Mouse (Mus musculus) forebrain, embryonic 11.5 days (tissue): ENCODE measurements around the gene Gprin3. TPM values are rescaled to one million over a fixed set of nuclear protein-coding genes. Genes with fewer than 3 reads are reported as not detected.
"Not testable (repeated sequence)": the region's sequence is repeated elsewhere in the genome, so short reads cannot be mapped to it uniquely, and the experiment has no call there.

Experiments
- ATAC-seq: fragments of 200-750 bp; cut with Nextera tagmentation; replicated peaks from 2 replicates; pipeline ENCODE4 v1.8.0; 2017; ENCODE audit warnings: moderate TSS enrichment; ENCODE audit not compliant: low FRiP score
- DNase-seq: peaks from one replicate; pipeline ENCODE4 v3.0.0-alpha.2; 2017; ENCODE audit warnings: low spot score
- H3K27ac ChIP-seq: fragments of 300-500 bp; sonication (generic); 2 replicates; pipeline ENCODE4 v1.5.1; 2014; ENCODE audit warnings: low read depth, low read length
- H3K27me3 ChIP-seq: fragments of 300-500 bp; sonication (generic); 2 replicates; pipeline ENCODE4 v1.6.1; 2014; ENCODE audit warnings: mild to moderate bottlenecking, low read length, mixed read lengths; ENCODE audit not compliant: control insufficient read depth, insufficient read depth
- H3K36me3 ChIP-seq: fragments of 300-500 bp; sonication (generic); 2 replicates; pipeline ENCODE4 v1.6.1; 2014; ENCODE audit warnings: mild to moderate bottlenecking, low read length, moderate library complexity, mixed read lengths; ENCODE audit not compliant: control insufficient read depth, insufficient read depth
- H3K4me1 ChIP-seq: fragments of 300-500 bp; sonication (generic); replicated peaks from 2 replicates; pipeline ENCODE4 v1.6.1; 2014; ENCODE audit warnings: low read length, mixed read lengths; ENCODE audit not compliant: control insufficient read depth, insufficient read depth
- H3K4me2 ChIP-seq: fragments of 300-500 bp; sonication (generic); 2 replicates; pipeline ENCODE4 v1.6.1; 2014; ENCODE audit warnings: low read depth, mild to moderate bottlenecking, low read length, moderate library complexity, mixed read lengths; ENCODE audit not compliant: severe bottlenecking
- H3K4me3 ChIP-seq: fragments of 300-500 bp; sonication (generic); 2 replicates; pipeline ENCODE4 v1.5.1; 2014; ENCODE audit warnings: low read depth, low read length
- H3K9ac ChIP-seq: fragments of 300-500 bp; sonication (generic); 2 replicates; pipeline ENCODE4 v1.6.1; 2014; ENCODE audit warnings: low read length
- H3K9me3 ChIP-seq: fragments of 300-500 bp; sonication (generic); 2 replicates; pipeline ENCODE4 v1.6.1; 2016; ENCODE audit warnings: low read length, mixed read lengths; ENCODE audit not compliant: control insufficient read depth
- WGBS: fragments of 180-500 bp; shearing (Covaris S2); extraction: QIAGEN DNeasy Blood & Tissue Kit; methylation state at CpG from one replicate; pipeline ENCODE4 v1.1.7; 2014; 5-methylcytosine and 5-hydroxymethylcytosine counted together
- polyA plus RNA-seq: library from polyadenylated mRNA; unstranded; fragments of >200 nt; fragmentation: Nextera tagmentation; extraction: Ambion mirVana; gene quantifications from 2 replicates; pipeline ENCODE4 v1.2.1, GENCODE M21; 2014

Gprin3 gene
- polyA plus RNA-seq, 1 experiment from 2014 or later: 0.16 TPM

DNA sequence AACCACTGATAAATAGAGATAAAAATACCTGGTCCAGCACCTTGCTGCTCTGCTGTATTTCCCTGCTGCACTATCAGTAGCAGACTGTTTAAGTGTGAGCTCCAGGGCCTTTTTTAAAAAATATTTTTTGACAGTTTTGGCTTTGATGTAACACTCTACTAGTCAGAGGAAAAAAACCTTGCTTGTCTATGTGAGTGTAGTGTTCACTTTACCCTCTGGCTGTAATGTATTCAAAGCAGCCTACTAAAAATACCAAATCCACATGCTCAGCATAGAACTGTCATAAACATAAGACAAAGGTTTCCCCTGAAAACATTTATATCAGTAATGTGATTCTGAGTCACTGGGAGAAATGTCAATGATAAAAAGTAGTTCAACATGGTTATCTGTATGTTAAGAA is 111.0 kb downstream of the Gprin3 start:
- Histone ChIP-seq H3K9ac (no peak overlapping the region), H3K4me2 (no peak overlapping the region), H3K9me3 (no peaks in the 10 kb centered on the region), H3K27me3 (no peaks in the 10 kb centered on the region), H3K4me1 (no peaks in the 10 kb centered on the region), H3K27ac (no peak overlapping the region), H3K36me3 (no peaks in the 10 kb centered on the region), H3K4me3 (no peak overlapping the region)
- DNase-seq (no peak), ATAC-seq (no peak)

DNA sequence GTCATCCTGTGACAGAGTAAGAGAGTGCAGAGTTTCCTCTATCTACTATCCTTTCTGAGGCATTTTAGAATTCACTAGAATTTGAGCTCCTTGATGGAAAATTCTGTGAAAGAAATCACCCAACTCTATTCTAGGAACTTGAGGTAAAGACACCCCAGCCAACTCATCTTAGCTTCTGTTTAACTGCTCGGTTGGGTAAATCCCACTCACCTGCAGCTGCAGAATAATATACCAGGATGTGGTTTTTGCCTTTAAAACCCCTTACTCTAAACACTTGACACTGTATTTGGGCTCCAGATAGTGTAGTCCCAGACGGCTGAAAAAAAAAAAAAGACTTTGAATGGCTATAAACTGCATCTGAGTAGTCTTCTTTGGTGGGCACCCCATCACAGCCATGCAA is 112.9 kb downstream of the Gprin3 start:
- H3K27me3 ChIP-seq: no peaks in the 10 kb centered on the region
- H3K27ac ChIP-seq: no peak overlapping the region
- H3K4me2 ChIP-seq: no peak overlapping the region
- H3K9me3 ChIP-seq: no peaks in the 10 kb centered on the region
- no peak for DNase-seq
- no peak overlapping the region for H3K4me3 ChIP-seq
- H3K36me3 ChIP-seq: no peaks in the 10 kb centered on the region
- no peaks in the 10 kb centered on the region for H3K4me1 ChIP-seq
- no peak for ATAC-seq
- no peak overlapping the region for H3K9ac ChIP-seq
- WGBS: 81% methylated on average over 2 of the region's 2 CpGs

DNA sequence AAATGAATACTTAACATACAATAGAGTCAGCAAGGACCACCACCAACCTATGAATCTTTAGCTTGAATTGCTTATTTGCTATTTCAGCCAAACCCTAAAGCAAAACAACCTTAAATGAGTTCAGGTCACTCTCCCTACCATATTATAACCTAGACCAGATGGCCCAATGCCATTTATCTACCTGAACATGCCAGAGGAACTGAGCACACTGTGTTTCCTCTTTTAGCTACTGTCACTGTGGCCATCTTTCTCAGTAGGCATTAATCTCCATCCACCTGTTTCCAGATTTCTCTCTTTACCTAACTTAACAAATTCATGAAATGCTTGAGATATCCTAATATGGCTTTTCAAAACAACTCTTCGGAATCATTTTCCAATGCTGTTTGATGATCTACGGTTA is 114.9 kb downstream of the Gprin3 start:
- H3K27me3 ChIP-seq: no peaks in the 10 kb centered on the region
- H3K4me3 ChIP-seq: no peak overlapping the region
- 94% methylated on average over 2 of the region's 2 CpGs for WGBS

DNA sequence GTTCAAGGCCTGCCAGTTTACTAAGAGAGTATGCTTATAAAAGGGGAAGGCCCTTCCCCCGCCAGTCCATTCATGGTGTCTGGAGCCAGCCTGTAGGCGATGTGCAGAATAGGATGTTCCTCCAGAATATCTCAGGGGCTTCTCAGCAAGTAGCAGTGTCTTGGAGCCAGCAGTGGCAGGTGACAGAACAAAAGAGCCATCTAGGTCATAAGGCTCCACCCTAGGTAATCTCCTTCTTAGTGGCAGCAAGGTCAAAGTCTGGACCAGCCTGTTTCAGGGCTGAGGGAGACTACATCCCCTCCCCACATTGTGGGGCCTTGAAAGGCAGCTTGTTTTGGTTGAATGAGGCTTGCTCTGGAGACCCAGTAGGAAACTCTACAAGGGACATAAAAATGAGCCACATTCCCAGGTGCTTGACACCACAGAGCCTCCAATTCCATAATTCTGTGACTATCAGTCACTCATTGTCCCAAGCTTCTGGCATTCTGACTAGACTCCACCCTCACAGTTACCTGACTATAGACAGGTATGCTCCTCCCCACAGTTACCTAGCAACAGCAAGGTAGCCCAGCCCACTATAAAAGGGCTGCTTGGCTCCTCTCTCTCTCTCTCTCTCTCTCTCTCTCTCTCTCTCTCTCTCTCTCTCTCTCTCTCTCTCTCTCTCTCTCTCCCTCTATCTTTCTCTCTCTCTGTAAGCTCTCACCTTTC is 121.7 kb downstream of the Gprin3 start:
- H3K4me3 ChIP-seq, H3K27ac ChIP-seq, H3K4me1 ChIP-seq, ATAC-seq, H3K9me3 ChIP-seq, H3K4me2 ChIP-seq, H3K9ac ChIP-seq, H3K36me3 ChIP-seq, DNase-seq, H3K27me3 ChIP-seq: not testable (repeated sequence)
- WGBS: 76% methylated on average over 2 of the region's 2 CpGs

More for the DNA sequence above, 114.9 kb downstream of the Gprin3 start:
- ATAC-seq: no peak
- Histone ChIP-seq H3K36me3 (no peaks in the 10 kb centered on the region), H3K4me2 (no peak overlapping the region), H3K9me3 (no peaks in the 10 kb centered on the region), H3K9ac (no peak overlapping the region), H3K4me1 (no peaks in the 10 kb centered on the region), H3K27ac (no peak overlapping the region)
- DNase-seq: no peak

DNA sequence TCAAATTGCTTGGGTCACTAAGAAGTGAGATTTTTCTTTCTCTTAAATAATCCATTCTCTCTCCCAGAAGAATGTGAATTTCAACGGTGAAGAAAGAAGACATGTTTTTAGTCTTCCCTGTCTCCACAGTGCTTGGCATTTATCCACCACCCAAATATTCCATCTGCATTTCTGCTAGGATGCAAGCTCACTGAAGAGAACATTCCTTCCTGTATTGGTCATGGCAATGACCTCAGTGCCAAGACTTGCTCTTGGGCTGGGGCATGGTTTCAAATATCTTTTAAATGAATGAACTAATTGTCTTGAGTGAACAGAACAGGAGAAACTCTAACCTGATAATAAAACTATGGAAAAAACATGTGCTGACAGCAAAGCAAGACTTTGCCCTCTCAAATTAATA is 123.1 kb downstream of the Gprin3 start:
- Histone ChIP-seq H3K27me3 (no peaks in the 10 kb centered on the region), H3K4me3 (no peak overlapping the region), H3K27ac (no peak overlapping the region), H3K9me3 (no peaks in the 10 kb centered on the region), H3K9ac (no peak overlapping the region), H3K36me3 (no peaks in the 10 kb centered on the region), H3K4me2 (no peak overlapping the region), H3K4me1 (no peaks in the 10 kb centered on the region)
- 91% methylated on average over 1 of the region's 1 CpGs for WGBS
- DNase-seq: no peak
- no peak for ATAC-seq

Other genes with a start within 250 kb of the Gprin3 start
- 10.7 and 10.9 TPM in 2 replicates for gene Tigd2, start 217.4 kb downstream of the Gprin3 start, polyA plus RNA-seq